8 mouse cellular contexts compared by ENCODE assay signal in genomic region chr1:171248386-171249226, GRCm38 (mm10). TPM values are rescaled to one million over a fixed set of nuclear protein-coding genes. Genes with fewer than 3 reads are reported as not detected.
DNase-seq lines count a peak whose midpoint lies in the region; ATAC-seq and TF ChIP-seq lines count a peak whose summit lies in the region.
"Had no signal": no experiment of that assay in that cellular context is flagged by ENCODE, and none has a peak within 500 bp of the region (broad histone marks: within the 10 kb centered on the region; RNA-seq: fewer than 3 reads in every experiment).

No protein-coding gene starts in this region.

- TF ChIP-seq CTCF in cortical plate, adult 2 months (IDR thresholded peaks at IDR 0.05; ENCODE audit: extremely low read depth, insufficient read depth, low read length): no peak

- no peak overlapping the region for H3K9ac ChIP-seq in heart, embryonic 16.5 days (ENCODE audit: low read length)
- H3K9ac ChIP-seq in midbrain, embryonic 15.5 days: no peak overlapping the region

- 40% methylated on average over 3 of the region's 3 CpGs for WGBS in heart, embryonic 16.5 days
- 39% methylated on average over 3 of the region's 3 CpGs for WGBS in midbrain, embryonic 15.5 days

- H3K27ac ChIP-seq in cortical plate, adult 2 months (ENCODE audit: insufficient read depth, low read length): peak overlapping the region; percentile 91
- peak overlapping the region; percentile 91 for H3K27ac ChIP-seq in heart, embryonic 16.5 days (ENCODE audit: low read length)
- H3K27ac ChIP-seq in midbrain, embryonic 15.5 days: 0 out of 2 replicates have a peak overlapping the region, but pooled peaks have one; percentile 75

- TF ChIP-seq POLR2A in cortical plate, adult 2 months (IDR thresholded peaks at IDR 0.05; ENCODE audit: extremely low read depth, insufficient read depth, low read length): no peak

- peaks cover 8% of the 10 kb centered on the region for H3K36me3 ChIP-seq in heart, embryonic 16.5 days (ENCODE audit: control insufficient read depth, insufficient read depth)
- no peaks in the 10 kb centered on the region; the same call in 1 of the 2 replicates for H3K36me3 ChIP-seq in midbrain, embryonic 15.5 days (replicated peaks)

- no peaks in the 10 kb centered on the region for H3K27me3 ChIP-seq in heart, embryonic 16.5 days (ENCODE audit: control insufficient read depth, insufficient read depth, low read length)
- no peaks in the 10 kb centered on the region for H3K27me3 ChIP-seq in midbrain, embryonic 15.5 days (replicated peaks)

- H3K4me3 ChIP-seq in cortical plate, adult 2 months (ENCODE audit: insufficient read depth, low read length): no peak overlapping the region
- no peak overlapping the region for H3K4me3 ChIP-seq in heart, embryonic 16.5 days (ENCODE audit: low read length)
- H3K4me3 ChIP-seq in midbrain, embryonic 15.5 days: no peak overlapping the region

- ATAC-seq in heart, embryonic 16.5 days (replicated peaks; ENCODE audit: extremely low read depth, insufficient read depth, low FRiP score): no peak
- ATAC-seq in midbrain, embryonic 15.5 days (replicated peaks): no peak
- no peak for ATAC-seq in cerebellum, adult (ENCODE audit: insufficient number of reproducible peaks, low FRiP score, low TSS enrichment)
- ATAC-seq in monocyte, adult 5-6 weeks (replicated peaks; ENCODE audit: insufficient number of reproducible peaks, low FRiP score, low TSS enrichment, poor library complexity, severe bottlenecking): no peak

- H3K4me2 ChIP-seq in heart, embryonic 16.5 days (ENCODE audit: low read depth, low read length): no peak overlapping the region; the same call in 1 of the 2 replicates
- H3K4me2 ChIP-seq in midbrain, embryonic 15.5 days: no peak overlapping the region

- no peaks in the 10 kb centered on the region for H3K9me3 ChIP-seq in heart, embryonic 16.5 days (replicated peaks; ENCODE audit: control insufficient read depth, low read length)
- H3K9me3 ChIP-seq in midbrain, embryonic 15.5 days: no peaks in the 10 kb centered on the region

- peaks cover 2% of the 10 kb centered on the region; the same call in 1 of the 2 replicates for H3K4me1 ChIP-seq in cortical plate, adult 2 months (ENCODE audit: control insufficient read depth, insufficient read depth, low read length)
- H3K4me1 ChIP-seq in heart, embryonic 16.5 days (ENCODE audit: control insufficient read depth, insufficient read depth, low read length): peaks cover 42% of the 10 kb centered on the region
- H3K4me1 ChIP-seq in midbrain, embryonic 15.5 days: peaks cover 53% of the 10 kb centered on the region

- peak; percentile 82 for DNase-seq in layer of hippocampus, adult 9-11 months
- no peak for DNase-seq in layer of hippocampus, postnatal 36 days
- DNase-seq: adrenal gland, postnatal 25 days had no signal

RNA-seq across cellular contexts. Expression of gene Adamts4, which starts 1.6 kb away (rescaled TPM):
- 10 to 100 TPM; 15.1 to 15.5 TPM for total RNA-seq in layer of hippocampus, postnatal 36 days (2021)
- polyA plus RNA-seq in cortical plate, adult 2 months (2012; rRNA removed): 14.4 and 20.1 TPM in 2 replicates
- polyA plus RNA-seq in heart, embryonic 16.5 days (2015; fragmentation: Nextera tagmentation; extraction: Ambion mirVana): 4.4 and 5.7 TPM in 2 replicates
- 7.0 and 7.1 TPM in 2 replicates for polyA plus RNA-seq in midbrain, embryonic 15.5 days (2015; fragmentation: Nextera tagmentation; extraction: Ambion mirVana)
- total RNA-seq in monocyte, adult 5-6 weeks (2017): not detected in 3 replicates

RNA-seq across cellular contexts. Expression of gene Ndufs2, which starts 2.6 kb away (rescaled TPM):
- total RNA-seq in layer of hippocampus, postnatal 36 days (2021): 100 to 1,000 TPM; 275 to 286 TPM
- polyA plus RNA-seq in cortical plate, adult 2 months (2012; rRNA removed): 202 and 215 TPM in 2 replicates
- polyA plus RNA-seq in heart, embryonic 16.5 days (2015; fragmentation: Nextera tagmentation; extraction: Ambion mirVana): 659 and 700 TPM in 2 replicates
- polyA plus RNA-seq in midbrain, embryonic 15.5 days (2015; fragmentation: Nextera tagmentation; extraction: Ambion mirVana): 229 and 238 TPM in 2 replicates
- total RNA-seq in monocyte, adult 5-6 weeks (2017): 172 to 231 TPM (median 231 TPM) in 3 replicates

RNA-seq across cellular contexts. Expression of gene Fcer1g, which starts 14.4 kb away (rescaled TPM):
- total RNA-seq in layer of hippocampus, postnatal 36 days (2021): 10 to 100 TPM; 13.5 to 15.2 TPM
- 35.9 and 40.7 TPM in 2 replicates for polyA plus RNA-seq in cortical plate, adult 2 months (2012; rRNA removed)
- 34.4 and 36.3 TPM in 2 replicates for polyA plus RNA-seq in heart, embryonic 16.5 days (2015; fragmentation: Nextera tagmentation; extraction: Ambion mirVana)
- 27.3 and 33.2 TPM in 2 replicates for polyA plus RNA-seq in midbrain, embryonic 15.5 days (2015; fragmentation: Nextera tagmentation; extraction: Ambion mirVana)
- 875 to 1,050 TPM (median 955 TPM) in 3 replicates for total RNA-seq in monocyte, adult 5-6 weeks (2017)

RNA-seq across cellular contexts. Expression of gene B4galt3, which starts 21.5 kb away (rescaled TPM):
- total RNA-seq in layer of hippocampus, postnatal 36 days (2021): 10 to 100 TPM; 68.5 to 76.8 TPM
- 73.7 and 74.1 TPM in 2 replicates for polyA plus RNA-seq in cortical plate, adult 2 months (2012; rRNA removed)
- polyA plus RNA-seq in heart, embryonic 16.5 days (2015; fragmentation: Nextera tagmentation; extraction: Ambion mirVana): 47.5 and 54.9 TPM in 2 replicates
- polyA plus RNA-seq in midbrain, embryonic 15.5 days (2015; fragmentation: Nextera tagmentation; extraction: Ambion mirVana): 112 and 116 TPM in 2 replicates
- total RNA-seq in monocyte, adult 5-6 weeks (2017): 32.4 to 35.5 TPM (median 34.3 TPM) in 3 replicates

RNA-seq across cellular contexts. Expression of gene Apoa2, which starts 23.8 kb away (rescaled TPM):
- 1 to 10 TPM in 1 of 2 experiments, not detected in 1; 1.2 TPM for total RNA-seq in layer of hippocampus, postnatal 36 days (2021)
- polyA plus RNA-seq in cortical plate, adult 2 months (2012; rRNA removed): 2.8 and 3.0 TPM in 2 replicates
- 10.6 and 11.9 TPM in 2 replicates for polyA plus RNA-seq in heart, embryonic 16.5 days (2015; fragmentation: Nextera tagmentation; extraction: Ambion mirVana)
- polyA plus RNA-seq in midbrain, embryonic 15.5 days (2015; fragmentation: Nextera tagmentation; extraction: Ambion mirVana): 3.4 and 11.6 TPM in 2 replicates
- total RNA-seq in monocyte, adult 5-6 weeks (2017): not detected in 3 replicates
